Mouse (Mus musculus) lung, postnatal 0 days (tissue): ENCODE data around the gene Rel. TPM values are rescaled to one million over a fixed set of nuclear protein-coding genes. Genes with fewer than 3 reads are reported as not detected.
"Not testable (repeated sequence)": the region's sequence is repeated elsewhere in the genome, so short reads cannot be mapped to it uniquely, and the experiment has no call there.

Experiments
- ATAC-seq: fragments of 200-750 bp; cut with Nextera tagmentation; 2 replicates; pipeline ENCODE4 v1.8.0; 2017; ENCODE audit warnings: moderate library complexity
- DNase-seq: peaks from one replicate; pipeline ENCODE4 v3.0.0-alpha.2; 2016; ENCODE audit warnings: low spot score
- H3K27ac ChIP-seq: fragments of 300-500 bp; sonication (generic); 2 replicates; pipeline ENCODE4 v1.5.1; 2014; ENCODE audit warnings: antibody characterized with exemption, mild to moderate bottlenecking, low read length, mixed read lengths
- H3K27me3 ChIP-seq: fragments of 300-500 bp; sonication (generic); replicated peaks from 2 replicates; pipeline ENCODE4 v1.6.1; 2014; ENCODE audit warnings: low read length, mixed read lengths; ENCODE audit not compliant: insufficient read depth
- H3K36me3 ChIP-seq: fragments of 300-500 bp; sonication (generic); 2 replicates; pipeline ENCODE4 v1.6.1; 2014; ENCODE audit warnings: low read length, mixed read lengths; ENCODE audit not compliant: insufficient read depth
- H3K4me1 ChIP-seq: fragments of 300-500 bp; sonication (generic); 2 replicates; pipeline ENCODE4 v1.6.1; 2014; ENCODE audit warnings: antibody characterized with exemption, low read depth, low read length, mixed read lengths; ENCODE audit not compliant: insufficient read depth
- H3K4me2 ChIP-seq: fragments of 300-500 bp; sonication (generic); replicated peaks from 2 replicates; pipeline ENCODE4 v1.6.1; 2014; ENCODE audit warnings: low read depth, mild to moderate bottlenecking, low read length, moderate library complexity, mixed read lengths
- H3K4me3 ChIP-seq: fragments of 300-500 bp; sonication (generic); 2 replicates; pipeline ENCODE4 v1.5.1; 2014; ENCODE audit warnings: low read depth, low read length
- H3K9ac ChIP-seq: fragments of 300-500 bp; sonication (generic); replicated peaks from 2 replicates; pipeline ENCODE4 v1.6.1; 2014; ENCODE audit warnings: low read depth, mild to moderate bottlenecking
- H3K9me3 ChIP-seq: fragments of 300-500 bp; sonication (generic); 2 replicates; pipeline ENCODE4 v1.6.1; 2016; ENCODE audit warnings: low read length, mixed read lengths
- CTCF ChIP-seq: IDR thresholded peaks from 2 replicates; pipeline ENCODE4 v1.5.1; 2016; ENCODE audit warnings: antibody characterized with exemption, mild to moderate bottlenecking
- EP300 ChIP-seq: IDR thresholded peaks from 2 replicates; pipeline ENCODE4 v1.6.1; 2016; ENCODE audit warnings: antibody characterized with exemption, mild to moderate bottlenecking, control low read depth
- WGBS: fragments of 180-500 bp; shearing (Covaris S2); extraction: QIAGEN DNeasy Blood & Tissue Kit; methylation state at CpG from one replicate; pipeline ENCODE4 v1.1.7; 2014; 5-methylcytosine and 5-hydroxymethylcytosine counted together
- polyA plus RNA-seq: library from polyadenylated mRNA; unstranded; fragments of >200 nt; fragmentation: Nextera tagmentation; extraction: Ambion mirVana; gene quantifications from 2 replicates; pipeline ENCODE4 v1.2.1, GENCODE M21; 2015

Rel gene
- polyA plus RNA-seq, 1 experiment from 2014 or later, result 1.1 TPM

GRCm38 (mm10) chr11:23770510-23770759 is 335 bp downstream of the Rel start:
- Histone ChIP-seq H3K27ac (peak overlapping the region; percentile 98), H3K4me2 (peak overlapping the region; percentile 74), H3K9ac (peak overlapping the region; percentile 76), H3K36me3 (no peaks in the 10 kb centered on the region), H3K9me3 (no peaks in the 10 kb centered on the region), H3K4me1 (0 out of 2 replicates have a peak, but pooled peaks cover 3% of the 10 kb centered on the region), H3K4me3 (peak overlapping the region; percentile 78), H3K27me3 (no peaks in the 10 kb centered on the region)
- TF ChIP-seq CTCF (no peak), EP300 (no peak)
- WGBS, result 1% methylated on average over 24 of the region's 24 CpGs
- DNase-seq (no peak), ATAC-seq (no peak)

- DNase-seq, result peak; percentile 66
- Histone ChIP-seq H3K36me3 (no peaks in the 10 kb centered on the region), H3K27me3 (no peaks in the 10 kb centered on the region), H3K4me2 (peak overlapping the region; percentile 74), H3K9me3 (no peaks in the 10 kb centered on the region), H3K27ac (peak overlapping the region; percentile 98), H3K4me3 (peak overlapping the region; percentile 78), H3K4me1 (0 out of 2 replicates have a peak, but pooled peaks cover 3% of the 10 kb centered on the region), H3K9ac (peak overlapping the region; percentile 76)
- no peak for ATAC-seq
- under 1% methylated on average over 25 of the region's 25 CpGs for WGBS
- no peak for TF ChIP-seq CTCF
- no peak for TF ChIP-seq EP300
Observed at GRCm38 (mm10) chr11:23769686-23770509, 872 bp downstream of the Rel start.

- DNase-seq (no peak), ATAC-seq (no peak)
- H3K27ac ChIP-seq, result no peak overlapping the region
- H3K36me3 ChIP-seq, result no peaks in the 10 kb centered on the region
- H3K4me1 ChIP-seq, result 0 out of 2 replicates have a peak, but pooled peaks cover 3% of the 10 kb centered on the region
- H3K9ac ChIP-seq, result no peak overlapping the region
- no peaks in the 10 kb centered on the region for H3K9me3 ChIP-seq
- H3K27me3 ChIP-seq, result no peaks in the 10 kb centered on the region
- TF ChIP-seq CTCF (no peak), EP300 (no peak)
- no peak overlapping the region for H3K4me3 ChIP-seq
- H3K4me2 ChIP-seq, result no peak overlapping the region
Observed at GRCm38 (mm10) chr11:23769033-23769432, 1.7 kb downstream of the Rel start.

- Histone ChIP-seq H3K4me3 (no peak overlapping the region), H3K36me3 (no peaks in the 10 kb centered on the region), H3K9ac (no peak overlapping the region), H3K4me1 (0 out of 2 replicates have a peak, but pooled peaks cover 3% of the 10 kb centered on the region), H3K27me3 (no peaks in the 10 kb centered on the region), H3K9me3 (no peaks in the 10 kb centered on the region), H3K27ac (no peak overlapping the region), H3K4me2 (no peak overlapping the region)
- WGBS, result 31% methylated on average over 1 of the region's 1 CpGs
- TF ChIP-seq EP300, result no peak
- no peak for TF ChIP-seq CTCF
- peak; percentile 6 for DNase-seq
- ATAC-seq, result no peak
Observed at GRCm38 (mm10) chr11:23767928-23768327, 2.8 kb downstream of the Rel start.

GRCm38 (mm10) chr11:23767369-23767768 is 3.4 kb downstream of the Rel start:
- not testable (repeated sequence) for H3K9ac ChIP-seq, H3K27me3 ChIP-seq, H3K4me1 ChIP-seq, DNase-seq, ATAC-seq, H3K36me3 ChIP-seq, H3K4me3 ChIP-seq, H3K9me3 ChIP-seq, H3K4me2 ChIP-seq, H3K27ac ChIP-seq
- WGBS, result 89% methylated on average over 4 of the region's 5 CpGs

- H3K9me3 ChIP-seq, result no peaks in the 10 kb centered on the region
- WGBS, result 87% methylated on average over 2 of the region's 2 CpGs
- no peak overlapping the region for H3K27ac ChIP-seq
- H3K4me2 ChIP-seq, result no peak overlapping the region
- H3K27me3 ChIP-seq, result no peaks in the 10 kb centered on the region
- no peaks in the 10 kb centered on the region for H3K4me1 ChIP-seq
- DNase-seq, result no peak
- no peaks in the 10 kb centered on the region for H3K36me3 ChIP-seq
- no peak overlapping the region for H3K4me3 ChIP-seq
- ATAC-seq, result no peak
- no peak overlapping the region for H3K9ac ChIP-seq
- TF ChIP-seq CTCF (no peak), EP300 (no peak)
Observed at GRCm38 (mm10) chr11:23762635-23763034, 8.1 kb downstream of the Rel start.

GRCm38 (mm10) chr11:23758218-23758617 is 12.6 kb downstream of the Rel start:
- H3K4me3 ChIP-seq, result no peak overlapping the region
- H3K4me2 ChIP-seq, result no peak overlapping the region
- H3K27ac ChIP-seq, result no peak overlapping the region
- no peaks in the 10 kb centered on the region for H3K4me1 ChIP-seq
- WGBS, result 79% methylated on average over 2 of the region's 2 CpGs
- no peak overlapping the region for H3K9ac ChIP-seq
- no peak for TF ChIP-seq EP300
- no peak for TF ChIP-seq CTCF
- no peaks in the 10 kb centered on the region for H3K27me3 ChIP-seq
- no peak for ATAC-seq
- no peaks in the 10 kb centered on the region for H3K9me3 ChIP-seq
- DNase-seq, result no peak
- no peaks in the 10 kb centered on the region for H3K36me3 ChIP-seq
